Mouse (Mus musculus): Measurements from ENCODE around the gene Lsr. TPM values are rescaled to one million over a fixed set of nuclear protein-coding genes. Genes with fewer than 3 reads are reported as not detected.
"Not testable (repeated sequence)": the region's sequence is repeated elsewhere in the genome, so short reads cannot be mapped to it uniquely, and the experiment has no call there.

Gene Lsr
- polyA plus RNA-seq, 1 experiment: 30.2 TPM

DNA sequence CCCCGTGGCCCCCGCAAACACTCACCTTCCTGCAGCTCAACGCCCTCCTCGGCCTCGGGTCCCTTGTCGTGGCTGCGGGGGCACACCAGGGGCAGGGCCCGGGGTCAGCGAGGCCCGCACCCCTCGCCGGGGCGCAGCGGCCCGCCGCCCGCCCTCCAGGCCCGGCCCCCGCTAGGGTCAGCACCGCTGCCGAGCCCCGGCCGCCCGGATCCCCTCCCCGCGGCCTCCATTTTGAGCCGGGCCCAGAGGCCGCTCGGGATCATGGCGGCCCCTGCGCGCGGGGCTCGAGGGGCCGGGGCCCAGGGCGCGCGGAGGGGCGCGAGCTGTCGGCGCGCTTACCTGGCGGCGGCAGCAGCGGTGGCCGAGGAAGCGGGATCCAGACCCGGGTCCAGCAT, 16.9 kb downstream of the Lsr start:
- peaks cover 10% of the 10 kb centered on the region for H3K4me1 ChIP-seq (ENCODE audit: control insufficient read depth, insufficient read depth, low read length)
- H3K27me3 ChIP-seq (ENCODE audit: control insufficient read depth, insufficient read depth, low read length): no peaks in the 10 kb centered on the region
- peak overlapping the region; percentile 87 for H3K27ac ChIP-seq (ENCODE audit: control insufficient read depth, insufficient read depth, low read depth, low read length)
- TF ChIP-seq CTCF (IDR thresholded peaks at IDR 0.05; ENCODE audit: control insufficient read depth, insufficient read depth, insufficient replicate concordance, low read depth, low read length): no peak
- TF ChIP-seq POLR2A (IDR thresholded peaks at IDR 0.05; ENCODE audit: control insufficient read depth, low read depth, low read length): no peak
- H3K4me3 ChIP-seq (ENCODE audit: control insufficient read depth, low read depth, low read length): peak overlapping the region; percentile 92
- H3K36me3 ChIP-seq (ENCODE audit: control insufficient read depth, insufficient read depth, low read length): no peaks in the 10 kb centered on the region

- no peaks in the 10 kb centered on the region for H3K27me3 ChIP-seq (ENCODE audit: control insufficient read depth, insufficient read depth, low read length)
- H3K4me3 ChIP-seq (ENCODE audit: control insufficient read depth, low read depth, low read length): peak overlapping the region; percentile 92
- TF ChIP-seq POLR2A (IDR thresholded peaks at IDR 0.05; ENCODE audit: control insufficient read depth, low read depth, low read length) (no peak), CTCF (IDR thresholded peaks at IDR 0.05; ENCODE audit: control insufficient read depth, insufficient read depth, insufficient replicate concordance, low read depth, low read length) (peak; percentile 74)
- H3K36me3 ChIP-seq (ENCODE audit: control insufficient read depth, insufficient read depth, low read length): no peaks in the 10 kb centered on the region
- H3K4me1 ChIP-seq (ENCODE audit: control insufficient read depth, insufficient read depth, low read length): peaks cover 10% of the 10 kb centered on the region
- peak overlapping the region; percentile 87 for H3K27ac ChIP-seq (ENCODE audit: control insufficient read depth, insufficient read depth, low read depth, low read length)
These were observed 17.5 kb downstream of the Lsr start for GRCm38 (mm10) chr7:30955584-30956356.

GRCm38 (mm10) chr7:30954971-30955520, 18.2 kb downstream of the Lsr start:
- Histone ChIP-seq H3K4me3 (ENCODE audit: control insufficient read depth, low read depth, low read length) (no peak overlapping the region), H3K36me3 (ENCODE audit: control insufficient read depth, insufficient read depth, low read length) (no peaks in the 10 kb centered on the region), H3K4me1 (ENCODE audit: control insufficient read depth, insufficient read depth, low read length) (peaks cover 10% of the 10 kb centered on the region), H3K27me3 (ENCODE audit: control insufficient read depth, insufficient read depth, low read length) (no peaks in the 10 kb centered on the region), H3K27ac (ENCODE audit: control insufficient read depth, insufficient read depth, low read depth, low read length) (no peak overlapping the region)
- TF ChIP-seq CTCF (IDR thresholded peaks at IDR 0.05; ENCODE audit: control insufficient read depth, insufficient read depth, insufficient replicate concordance, low read depth, low read length) (no peak), POLR2A (IDR thresholded peaks at IDR 0.05; ENCODE audit: control insufficient read depth, low read depth, low read length) (no peak)

GRCm38 (mm10) chr7:30954036-30954435, 19.2 kb downstream of the Lsr start:
- H3K27ac ChIP-seq (ENCODE audit: control insufficient read depth, insufficient read depth, low read depth, low read length): no peak overlapping the region
- TF ChIP-seq CTCF (IDR thresholded peaks at IDR 0.05; ENCODE audit: control insufficient read depth, insufficient read depth, insufficient replicate concordance, low read depth, low read length) (no peak), POLR2A (IDR thresholded peaks at IDR 0.05; ENCODE audit: control insufficient read depth, low read depth, low read length) (no peak)
- H3K4me3 ChIP-seq (ENCODE audit: control insufficient read depth, low read depth, low read length): no peak overlapping the region
- peaks cover 10% of the 10 kb centered on the region for H3K4me1 ChIP-seq (ENCODE audit: control insufficient read depth, insufficient read depth, low read length)
- H3K36me3 ChIP-seq (ENCODE audit: control insufficient read depth, insufficient read depth, low read length): no peaks in the 10 kb centered on the region
- H3K27me3 ChIP-seq (ENCODE audit: control insufficient read depth, insufficient read depth, low read length): no peaks in the 10 kb centered on the region

DNA sequence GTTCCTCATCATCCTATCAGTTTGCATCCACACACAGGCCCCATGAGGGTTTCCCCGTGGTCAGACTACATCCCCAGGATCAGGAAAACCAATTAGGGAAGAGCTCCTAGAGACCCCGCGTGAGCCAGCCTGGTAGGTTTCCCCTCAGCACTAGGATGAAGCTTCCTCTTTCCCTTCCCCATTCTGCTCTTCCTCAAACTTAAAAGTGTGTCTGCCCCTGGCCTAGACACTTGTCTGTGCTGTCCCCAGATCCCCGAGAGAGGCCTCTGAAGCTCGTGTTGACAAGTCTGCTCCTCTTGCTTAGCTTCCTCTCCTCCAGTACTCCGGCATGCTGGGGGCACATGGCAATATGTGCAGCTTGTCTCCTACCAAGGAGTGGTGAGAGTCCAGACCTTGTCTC, 19.8 kb downstream of the Lsr start:
- TF ChIP-seq POLR2A (IDR thresholded peaks at IDR 0.05; ENCODE audit: control insufficient read depth, low read depth, low read length) (no peak), CTCF (IDR thresholded peaks at IDR 0.05; ENCODE audit: control insufficient read depth, insufficient read depth, insufficient replicate concordance, low read depth, low read length) (no peak)
- H3K4me3 ChIP-seq (ENCODE audit: control insufficient read depth, low read depth, low read length): no peak overlapping the region
- peaks cover 8% of the 10 kb centered on the region for H3K4me1 ChIP-seq (ENCODE audit: control insufficient read depth, insufficient read depth, low read length)
- H3K27me3 ChIP-seq (ENCODE audit: control insufficient read depth, insufficient read depth, low read length): no peaks in the 10 kb centered on the region
- H3K36me3 ChIP-seq (ENCODE audit: control insufficient read depth, insufficient read depth, low read length): no peaks in the 10 kb centered on the region
- no peak overlapping the region for H3K27ac ChIP-seq (ENCODE audit: control insufficient read depth, insufficient read depth, low read depth, low read length)

- Histone ChIP-seq H3K27ac (ENCODE audit: control insufficient read depth, insufficient read depth, low read depth, low read length) (no peak overlapping the region), H3K27me3 (ENCODE audit: control insufficient read depth, insufficient read depth, low read length) (no peaks in the 10 kb centered on the region), H3K36me3 (ENCODE audit: control insufficient read depth, insufficient read depth, low read length) (no peaks in the 10 kb centered on the region), H3K4me3 (ENCODE audit: control insufficient read depth, low read depth, low read length) (no peak overlapping the region), H3K4me1 (ENCODE audit: control insufficient read depth, insufficient read depth, low read length) (no peaks in the 10 kb centered on the region; the same call in 1 of the 2 replicates)
- no peak for TF ChIP-seq CTCF (IDR thresholded peaks at IDR 0.05; ENCODE audit: control insufficient read depth, insufficient read depth, insufficient replicate concordance, low read depth, low read length)
- TF ChIP-seq POLR2A (IDR thresholded peaks at IDR 0.05; ENCODE audit: control insufficient read depth, low read depth, low read length): no peak
These were observed 20.6 kb downstream of the Lsr start for GRCm38 (mm10) chr7:30952441-30953265.

- not testable (repeated sequence) for H3K4me1 ChIP-seq (ENCODE audit: control insufficient read depth, insufficient read depth, low read length); H3K36me3 ChIP-seq (ENCODE audit: control insufficient read depth, insufficient read depth, low read length); H3K4me3 ChIP-seq (ENCODE audit: control insufficient read depth, low read depth, low read length); H3K27me3 ChIP-seq (ENCODE audit: control insufficient read depth, insufficient read depth, low read length); H3K27ac ChIP-seq (ENCODE audit: control insufficient read depth, insufficient read depth, low read depth, low read length)
These were observed 23.4 kb downstream of the Lsr start for GRCm38 (mm10) chr7:30949902-30950301.
